Mouse (Mus musculus) liver, adult 2 months (tissue): ENCODE results near the gene Kif17. TPM values are rescaled to one million over a fixed set of nuclear protein-coding genes. Genes with fewer than 3 reads are reported as not detected.

Source experiments
- DNase-seq: peaks from one replicate; pipeline ENCODE4 v3.0.0-alpha.2; 2011; ENCODE audit warnings: low read depth, low spot score; ENCODE audit errors: extremely low read depth
- H3K27ac ChIP-seq: fragments of 200-500 bp; replicated peaks from 2 replicates; pipeline ENCODE4 v1.5.1; 2012; ENCODE audit warnings: low read depth, mild to moderate bottlenecking, control low read depth, inconsistent platforms, low read length; ENCODE audit not compliant: insufficient read depth
- H3K27me3 ChIP-seq: fragments of 200-500 bp; 2 replicates; pipeline ENCODE4 v1.6.1; 2012; ENCODE audit warnings: mild to moderate bottlenecking, moderate library complexity, low read length, inconsistent platforms; ENCODE audit not compliant: control insufficient read depth, insufficient read depth
- H3K36me3 ChIP-seq: fragments of 200-500 bp; 2 replicates; pipeline ENCODE4 v1.6.1; 2012; ENCODE audit warnings: low read length, inconsistent platforms; ENCODE audit not compliant: control insufficient read depth, insufficient read depth
- H3K4me1 ChIP-seq: fragments of 200-500 bp; 2 replicates; pipeline ENCODE4 v1.6.1; 2011; ENCODE audit warnings: low read length; ENCODE audit not compliant: control insufficient read depth, insufficient read depth
- H3K4me3 ChIP-seq: fragments of 200-500 bp; 2 replicates; pipeline ENCODE4 v1.5.1; 2011; ENCODE audit warnings: low read depth, mild to moderate bottlenecking, control low read depth, low read length, moderate library complexity; ENCODE audit not compliant: insufficient read depth
- H3K79me2 ChIP-seq: fragments of 200-500 bp; 2 replicates; pipeline ENCODE4 v1.6.1; 2012; ENCODE audit warnings: inconsistent platforms, mild to moderate bottlenecking, low read length, moderate library complexity; ENCODE audit not compliant: control insufficient read depth, insufficient read depth
- H3K9ac ChIP-seq: fragments of 200-500 bp; 2 replicates; pipeline ENCODE4 v1.6.1; 2012; ENCODE audit warnings: low read depth, mild to moderate bottlenecking, control low read depth, inconsistent platforms, low read length
- CTCF ChIP-seq: fragments of 200-500 bp; IDR thresholded peaks from 2 replicates; pipeline ENCODE4 v1.5.1; 2011; ENCODE audit warnings: low read depth, low read length, control low read depth
- POLR2A ChIP-seq: fragments of 200-500 bp; IDR thresholded peaks from 2 replicates; pipeline ENCODE4 v1.6.1; 2011; ENCODE audit warnings: low read length, control low read depth; ENCODE audit not compliant: insufficient read depth; ENCODE audit errors: extremely low read depth
- WGBS: fragments of 180-500 bp; shearing (Covaris S2); methylation state at CpG from one replicate; pipeline ENCODE4 v1.1.7; 2018; 5-methylcytosine and 5-hydroxymethylcytosine counted together
- polyA plus RNA-seq: library from polyadenylated mRNA; depleted of rRNA; stranded (reverse); fragments of >200 nt; gene quantifications from 2 replicates; pipeline ENCODE4 v1.2.3, GENCODE M21; 2012
- total RNA-seq: library from RNA; depleted of rRNA; stranded (reverse); fragments of >200 nt; gene quantifications from 2 replicates; pipeline ENCODE4 v1.2.3, GENCODE M21; 2014

The Kif17 gene
- total and polyA plus RNA-seq, 2 experiments: under 0.01 to 0.06 TPM

GRCm38 (mm10) chr4:138293261-138293948 lies 43.2 kb downstream of the Kif17 start:
- no peak overlapping the region for H3K27ac ChIP-seq
- no peaks in the 10 kb centered on the region for H3K27me3 ChIP-seq
- H3K36me3 ChIP-seq: no peaks in the 10 kb centered on the region
- no peaks in the 10 kb centered on the region for H3K4me1 ChIP-seq
- no peak overlapping the region for H3K9ac ChIP-seq
- DNase-seq: no peak
- H3K79me2 ChIP-seq: no peaks in the 10 kb centered on the region
- TF ChIP-seq CTCF: no peak
- no peak for TF ChIP-seq POLR2A
- no peak overlapping the region for H3K4me3 ChIP-seq
- WGBS: 79% methylated on average over 18 of the region's 18 CpGs

- H3K9ac ChIP-seq: no peak overlapping the region
- no peaks in the 10 kb centered on the region for H3K79me2 ChIP-seq
- no peaks in the 10 kb centered on the region for H3K36me3 ChIP-seq
- no peaks in the 10 kb centered on the region for H3K27me3 ChIP-seq
- TF ChIP-seq CTCF: no peak
- TF ChIP-seq POLR2A: no peak
- WGBS: 85% methylated on average over 12 of the region's 14 CpGs
- H3K4me3 ChIP-seq: no peak overlapping the region
- H3K4me1 ChIP-seq: no peaks in the 10 kb centered on the region
- DNase-seq: no peak
- H3K27ac ChIP-seq: no peak overlapping the region
Measured at GRCm38 (mm10) chr4:138293949-138294550, 43.8 kb downstream of the Kif17 start.

- no peak for DNase-seq
- peaks cover 8% of the 10 kb centered on the region for H3K4me1 ChIP-seq
- no peaks in the 10 kb centered on the region for H3K27me3 ChIP-seq
- H3K9ac ChIP-seq: no peak overlapping the region
- peaks cover 9% of the 10 kb centered on the region; the same call in 1 of the 2 replicates for H3K79me2 ChIP-seq
- 87% methylated on average over 10 of the region's 10 CpGs for WGBS
- no peaks in the 10 kb centered on the region for H3K36me3 ChIP-seq
- no peak overlapping the region for H3K4me3 ChIP-seq
- no peak for TF ChIP-seq CTCF
- TF ChIP-seq POLR2A: no peak
- H3K27ac ChIP-seq: no peak overlapping the region
Measured at GRCm38 (mm10) chr4:138301271-138301780, 51.1 kb downstream of the Kif17 start.

GRCm38 (mm10) chr4:138303011-138303410 lies 52.8 kb downstream of the Kif17 start:
- TF ChIP-seq POLR2A (no peak), CTCF (no peak)
- Histone ChIP-seq H3K4me3 (no peak overlapping the region), H3K9ac (no peak overlapping the region), H3K79me2 (peaks cover 9% of the 10 kb centered on the region; the same call in 1 of the 2 replicates), H3K4me1 (peaks cover 8% of the 10 kb centered on the region), H3K36me3 (no peaks in the 10 kb centered on the region), H3K27me3 (no peaks in the 10 kb centered on the region), H3K27ac (no peak overlapping the region)
- DNase-seq: no peak
- WGBS: 96% methylated on average over 3 of the region's 3 CpGs

- H3K27me3 ChIP-seq: no peaks in the 10 kb centered on the region
- no peaks in the 10 kb centered on the region for H3K36me3 ChIP-seq
- peaks cover 9% of the 10 kb centered on the region; the same call in 1 of the 2 replicates for H3K79me2 ChIP-seq
- H3K4me3 ChIP-seq: peak overlapping the region; percentile 47; the same call in 1 of the 2 replicates
- TF ChIP-seq POLR2A: no peak
- TF ChIP-seq CTCF: no peak
- H3K4me1 ChIP-seq: peaks cover 8% of the 10 kb centered on the region
- WGBS: 9% methylated on average over 18 of the region's 18 CpGs
- H3K9ac ChIP-seq: peak overlapping the region; percentile 41
- no peak for DNase-seq
- no peak overlapping the region for H3K27ac ChIP-seq
Measured at GRCm38 (mm10) chr4:138303742-138304141, 53.5 kb downstream of the Kif17 start.
